Mouse (Mus musculus): ENCODE measurements at regions not wholly inside any gene's neighbourhood (a gene's known extent, or its start where the extent isn't known, plus 50 kb on each side); places are given as distances from the start of the nearest gene placed in this dataset.

GRCm38 (mm10) chr7:40742553-40743151, 155.5 kb upstream of the Vstm2b start:
- in situ Hi-C loops (cut with MseI, MboI), result no loop called here

- in situ Hi-C loops (cut with MseI, MboI), result no loop called here
These were observed 146.3 kb upstream of the Vstm2b start for GRCm38 (mm10) chr7:40751779-40752178.

DNA sequence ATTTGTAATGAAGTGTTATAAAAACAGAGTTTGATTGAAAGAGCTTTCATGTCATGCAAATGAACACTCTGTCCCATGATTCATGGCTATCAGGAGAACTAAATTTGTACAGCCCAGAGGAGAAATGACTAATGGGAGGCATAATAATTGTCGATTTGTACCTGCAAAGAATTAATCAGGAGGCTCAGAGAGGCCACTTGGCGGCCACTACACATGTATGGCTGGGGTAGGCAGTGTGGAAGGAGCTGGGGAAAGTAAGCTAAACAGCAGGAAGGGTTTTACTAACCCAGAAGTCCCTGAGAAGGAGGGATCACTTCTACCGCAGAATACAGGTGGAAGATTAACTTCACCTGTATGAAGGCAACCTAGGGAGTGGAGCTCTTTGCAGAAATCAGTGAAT, 145.9 kb upstream of the Vstm2b start:
- in situ Hi-C loops (cut with MseI, MboI), result no loop called here

- in situ Hi-C loops (cut with MseI, MboI), result no loop called here
These were observed 144.6 kb upstream of the Vstm2b start for GRCm38 (mm10) chr7:40753490-40753889.

DNA sequence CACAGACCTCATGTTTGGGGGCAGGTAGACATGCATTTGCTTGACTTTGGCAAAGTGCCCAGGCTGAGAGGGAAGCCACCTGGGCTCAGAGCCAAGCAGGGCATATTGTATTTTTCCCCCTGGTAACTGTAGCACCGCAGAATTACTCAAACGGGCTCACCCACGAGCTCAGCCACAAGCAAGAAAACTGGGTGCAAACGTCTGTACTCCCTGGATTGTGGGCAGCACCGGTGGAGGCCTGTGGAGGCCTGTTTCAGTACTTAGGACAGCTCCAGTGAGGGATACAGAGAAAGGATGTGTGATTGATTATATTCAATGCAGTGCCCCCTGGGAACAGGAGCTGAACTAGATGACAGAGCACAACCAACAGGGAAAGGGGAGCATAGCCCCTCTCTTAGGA, 135.6 kb upstream of the Vstm2b start:
- in situ Hi-C loops (cut with MseI, MboI), result no loop called here

DNA sequence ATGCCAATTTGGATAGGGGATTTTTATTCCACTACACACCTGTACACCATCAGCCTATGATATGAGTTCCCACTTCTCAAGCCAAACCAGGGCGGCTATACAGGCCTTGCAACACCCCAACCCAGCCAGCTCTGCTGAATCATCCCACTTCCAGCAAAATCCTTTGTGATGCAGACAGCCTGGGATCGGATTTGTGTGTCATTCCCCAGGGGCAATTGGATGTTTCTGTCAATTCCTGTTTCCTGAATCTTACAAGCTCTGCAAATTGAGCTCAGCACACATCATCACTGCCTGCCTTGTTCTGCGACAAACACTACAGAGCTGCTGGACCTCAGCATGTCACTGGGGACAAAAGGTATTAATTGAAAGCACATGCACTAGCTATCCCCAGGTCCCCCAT, 132.0 kb upstream of the Vstm2b start:
- in situ Hi-C loops (cut with MseI, MboI), result no loop called here

DNA sequence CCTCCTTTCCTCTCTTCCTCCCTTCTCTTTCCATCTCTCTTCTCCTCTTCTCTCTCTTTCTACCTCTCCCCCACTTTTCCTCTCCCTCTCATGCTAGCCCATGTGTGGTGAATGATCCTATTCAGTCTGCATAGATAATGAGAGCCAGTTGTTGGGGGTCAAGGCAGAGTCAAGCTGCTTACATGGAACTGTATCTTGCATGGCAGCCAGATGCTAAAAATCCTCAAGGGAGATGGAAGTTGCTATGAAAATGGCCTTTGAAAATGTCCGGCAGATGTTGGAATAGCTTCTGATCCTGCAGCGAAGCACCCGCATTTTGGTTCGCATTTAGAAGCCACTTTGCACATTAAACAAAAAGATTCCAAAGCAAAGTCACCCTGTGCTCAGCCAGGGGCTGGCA, 121.9 kb upstream of the Vstm2b start:
- in situ Hi-C loops (cut with MseI, MboI), result no loop called here

- in situ Hi-C loops (cut with MseI, MboI), result no loop called here
These were observed 113.2 kb upstream of the Vstm2b start for GRCm38 (mm10) chr7:40784906-40785305.

GRCm38 (mm10) chr7:40786758-40787157, 111.4 kb upstream of the Vstm2b start:
- in situ Hi-C loops (cut with MseI, MboI), result no loop called here

DNA sequence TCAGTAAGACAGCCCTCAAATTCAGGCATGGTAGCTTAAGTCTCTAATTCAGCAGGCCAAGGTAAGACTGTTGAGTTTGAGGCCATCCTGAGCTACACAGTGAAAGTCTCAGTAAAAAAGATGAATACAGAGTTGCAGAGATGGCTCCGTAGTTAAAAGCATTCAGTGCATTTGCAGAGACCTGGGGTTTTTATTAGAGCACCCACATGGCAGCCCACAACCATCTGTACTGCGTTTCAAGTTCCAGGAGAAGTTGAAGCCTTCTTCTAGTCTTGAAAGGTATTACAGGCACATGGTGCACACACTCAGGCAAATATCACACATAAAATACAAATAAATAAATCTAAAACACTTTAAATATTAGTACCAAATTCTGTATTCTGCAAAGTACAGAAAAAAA, 109.6 kb upstream of the Vstm2b start:
- in situ Hi-C loops (cut with MseI, MboI), result no loop called here

DNA sequence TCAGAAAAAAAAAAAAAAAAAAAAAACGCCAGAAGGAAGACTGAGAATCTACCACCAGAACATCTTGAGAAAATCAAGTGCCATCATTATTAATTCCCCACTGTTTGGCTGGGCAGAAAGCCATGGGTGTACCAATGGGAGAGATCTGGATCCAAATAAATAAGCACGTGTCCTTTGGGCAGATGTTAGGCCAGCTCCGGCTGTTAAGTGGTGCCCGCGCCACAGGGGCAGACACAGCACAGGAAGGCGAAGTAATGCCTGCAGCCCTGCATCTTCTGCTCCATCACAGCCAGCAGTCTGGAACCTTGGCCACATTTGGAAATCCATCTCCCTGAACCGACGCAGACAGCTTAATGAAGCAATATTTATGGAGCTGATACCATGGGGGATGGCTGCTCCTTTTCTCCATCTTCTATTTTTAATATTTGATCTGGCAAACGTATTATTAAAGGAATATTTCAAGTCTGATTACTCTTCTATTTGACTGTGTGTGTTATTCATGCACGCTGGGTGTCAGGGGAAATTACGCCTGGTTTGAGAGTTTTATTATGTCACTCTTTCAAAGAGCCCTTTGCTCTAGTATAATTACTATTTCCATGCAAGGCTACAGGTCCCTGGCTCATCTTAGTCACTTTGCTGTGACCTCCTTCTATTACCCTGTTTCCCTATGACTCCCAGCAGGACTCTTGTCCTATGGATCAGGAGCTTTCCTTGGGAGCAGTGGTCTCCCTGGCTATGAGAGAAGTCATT, 103.5 kb upstream of the Vstm2b start:
- in situ Hi-C loops (cut with MseI, MboI), result no loop called here

DNA sequence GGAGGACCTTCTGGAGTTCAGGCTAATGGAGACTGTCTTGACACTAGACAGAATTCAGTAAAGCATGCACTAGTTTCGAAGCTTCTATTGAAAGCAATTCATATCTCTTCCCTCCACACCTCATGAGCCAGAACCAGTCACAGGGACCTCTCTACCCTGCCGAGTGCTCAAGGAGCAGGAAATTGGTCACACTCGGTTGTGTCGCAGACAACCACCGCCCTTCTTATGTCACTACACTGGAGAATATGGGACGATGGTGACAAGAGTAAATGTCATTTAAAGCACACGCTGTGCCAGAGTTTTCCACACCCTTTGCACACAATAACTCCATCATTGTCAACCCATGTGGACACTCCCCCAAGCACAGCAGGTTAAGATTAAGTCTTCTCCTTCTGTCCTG, 98.3 kb upstream of the Vstm2b start:
- in situ Hi-C loops (cut with MseI, MboI), result no loop called here

DNA sequence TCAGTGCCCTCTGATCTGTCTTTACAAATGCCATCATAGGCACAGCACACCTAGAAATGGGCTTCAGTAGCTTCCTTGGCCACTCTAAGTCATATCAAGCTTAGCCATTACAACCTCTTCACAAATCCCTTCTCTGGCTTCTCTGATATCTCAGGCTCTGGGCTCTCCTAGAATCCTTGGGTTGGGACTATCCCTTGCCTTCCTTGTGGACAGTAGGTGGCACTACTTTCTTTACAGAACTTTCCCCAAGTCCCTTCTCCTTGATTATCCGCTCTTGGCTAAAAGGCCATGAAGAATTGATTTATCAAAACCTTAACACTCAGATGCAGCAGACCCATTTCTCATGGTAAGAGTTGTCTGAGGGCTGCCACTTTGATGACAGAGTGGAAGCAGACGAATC, 96.8 kb upstream of the Vstm2b start:
- in situ Hi-C loops (cut with MseI, MboI), result no loop called here

- in situ Hi-C loops (cut with MseI, MboI), result no loop called here
These were observed 92.9 kb upstream of the Vstm2b start for GRCm38 (mm10) chr7:40805211-40805610.

- in situ Hi-C loops (cut with MseI, MboI), result no loop called here
These were observed 92.3 kb upstream of the Vstm2b start for GRCm38 (mm10) chr7:40805866-40806265.

- in situ Hi-C loops (cut with MseI, MboI), result no loop called here
These were observed 85.2 kb upstream of the Vstm2b start for GRCm38 (mm10) chr7:40812952-40813351.

GRCm38 (mm10) chr7:40825141-40825742, 72.9 kb upstream of the Vstm2b start:
- in situ Hi-C loops (cut with MseI, MboI), result no loop called here

DNA sequence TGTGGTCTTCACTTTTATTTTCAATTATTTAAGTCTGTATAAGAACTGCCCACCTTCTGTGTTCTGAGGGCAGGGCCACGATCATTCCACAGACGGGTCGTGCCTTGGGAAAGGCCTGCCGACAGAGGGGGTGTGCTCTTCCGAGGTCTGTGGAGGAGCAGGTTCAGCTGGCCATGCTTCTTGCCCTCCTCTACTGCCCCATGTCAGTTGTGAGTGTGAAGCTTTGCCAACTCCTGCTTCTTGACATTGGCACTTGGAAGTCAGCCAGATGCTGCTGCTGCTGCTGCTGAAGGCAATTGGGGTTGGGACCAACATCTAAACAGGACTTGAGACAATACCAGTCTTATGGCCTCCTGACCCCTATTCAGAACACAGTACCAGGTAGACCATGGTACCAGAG, 68.6 kb upstream of the Vstm2b start:
- in situ Hi-C loops (cut with MseI, MboI), result no loop called here

DNA sequence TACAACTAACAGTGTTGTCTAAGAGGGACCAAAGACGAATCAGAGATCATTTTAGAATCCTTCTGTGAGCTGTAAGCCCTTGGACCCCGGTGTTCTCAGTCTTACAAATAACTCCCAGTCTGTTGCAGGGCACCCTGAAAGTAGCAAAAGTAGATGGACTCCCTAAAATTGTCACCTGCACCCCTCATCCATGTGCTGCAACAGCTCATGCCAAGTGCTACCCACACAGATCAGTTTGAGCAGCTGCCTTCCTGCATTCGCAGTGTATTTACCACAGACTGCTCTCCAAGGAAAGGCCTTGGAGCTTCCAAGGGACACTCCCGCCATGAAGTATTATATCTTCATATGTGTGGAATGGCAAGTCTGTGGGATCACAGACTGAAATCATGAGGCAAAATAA, 66.5 kb upstream of the Vstm2b start:
- in situ Hi-C loops (cut with MseI, MboI), result no loop called here

- in situ Hi-C loops (cut with MseI, MboI), result no loop called here
These were observed 55.7 kb upstream of the Vstm2b start for GRCm38 (mm10) chr7:40842344-40842992.

DNA sequence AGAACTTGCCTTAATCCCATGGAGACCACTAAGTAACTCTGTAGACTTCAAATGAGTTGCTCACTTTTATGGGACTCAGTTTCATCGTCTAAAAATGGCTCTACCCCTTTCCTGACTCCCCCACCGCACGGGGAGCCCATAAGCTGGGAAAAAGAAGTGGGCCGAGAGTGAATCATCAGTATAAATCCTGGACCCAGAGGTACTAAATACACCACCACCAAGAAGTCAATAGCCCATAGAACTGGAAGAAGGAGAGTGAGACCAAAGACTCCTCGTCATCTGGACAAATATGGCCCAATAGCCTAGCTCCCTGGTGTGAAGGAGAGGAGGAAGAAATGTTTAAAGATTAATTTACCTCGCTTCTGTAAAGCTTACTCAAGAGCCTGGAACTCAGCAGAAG, 51.6 kb upstream of the Vstm2b start:
- in situ Hi-C loops (cut with MseI, MboI), result no loop called here
